Mouse (Mus musculus) E14TG2a.4 (cell line): ENCODE measurements around the gene Nxpe2.

Experiments
- CTCF ChIP-seq: conservative IDR thresholded peaks from 2 replicates; pipeline ENCODE4 v1.5.1; 2014; ENCODE audit warnings: low read length
- NANOG ChIP-seq: IDR thresholded peaks from 2 replicates; pipeline ENCODE4 v1.6.1; 2014; ENCODE audit warnings: borderline replicate concordance, low read length, mixed read lengths
- POU5F1 ChIP-seq: IDR thresholded peaks from 2 replicates; pipeline ENCODE4 v1.6.1; 2014; ENCODE audit warnings: low read length, borderline replicate concordance

DNA sequence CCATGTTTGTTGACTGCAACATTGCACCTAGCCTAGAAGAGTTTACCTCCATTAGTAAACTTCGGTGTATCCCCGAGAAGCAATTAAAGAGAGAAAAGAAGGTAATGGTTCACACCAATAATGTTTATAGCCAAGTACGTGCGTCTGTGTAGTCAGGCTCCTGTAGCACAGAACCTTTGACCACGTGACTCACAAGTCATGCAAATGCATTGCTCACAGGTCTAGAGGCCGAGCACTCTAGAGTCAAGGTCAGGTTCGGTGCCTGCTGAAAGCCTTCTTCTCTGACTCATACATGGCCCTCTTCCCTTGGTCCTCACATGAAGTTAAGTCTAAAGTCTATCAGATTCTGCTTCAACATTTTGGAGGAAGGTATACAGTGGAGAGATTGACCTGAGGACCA, 54.3 kb downstream of the Nxpe2 start:
- TF ChIP-seq CTCF (no peak), POU5F1 (no peak), NANOG (no peak)
